In the genomic region with DNA sequence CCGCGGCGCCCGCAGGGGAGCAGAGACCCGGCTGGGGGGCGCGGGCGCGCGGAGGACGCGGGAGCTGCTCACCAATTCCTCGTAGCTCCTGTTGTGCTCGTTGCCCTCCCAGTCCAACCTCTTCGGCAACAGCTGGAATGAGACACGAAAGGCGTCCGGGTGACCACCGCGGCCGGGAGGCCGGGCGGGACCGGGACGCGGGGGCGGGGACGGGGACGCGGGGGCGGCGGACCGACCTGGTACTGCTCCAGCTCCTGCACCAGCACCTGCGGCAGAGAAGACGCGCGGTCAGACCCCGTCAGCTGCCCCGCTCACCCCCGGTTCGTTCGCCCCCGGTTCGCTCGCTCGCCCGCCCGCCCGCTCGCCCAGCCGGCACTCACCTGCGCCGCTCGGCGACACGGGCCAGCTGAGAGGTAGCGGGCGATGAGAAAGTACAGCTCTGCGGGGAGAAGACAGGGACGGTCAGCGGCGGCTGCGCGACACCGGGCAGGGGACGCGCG, we compare ENCODE assay signal across 8 mouse cellular contexts. TPM values are rescaled to one million over a fixed set of nuclear protein-coding genes. Genes with fewer than 3 reads are reported as not detected.
A peak's percentile ranks its signal among the peaks of the same experiment; 100 is the strongest.
DNase-seq lines count a peak whose midpoint lies in the region; ATAC-seq and TF ChIP-seq lines count a peak whose summit lies in the region.

No protein-coding gene starts in this region.

- H3K4me3 ChIP-seq in forebrain, embryonic 13.5 days = peak overlapping the region; percentile 99
- H3K4me3 ChIP-seq in liver, postnatal 0 days (ENCODE audit: low read depth, low read length) = peak overlapping the region; percentile 81

- no peaks in the 10 kb centered on the region for H3K9me3 ChIP-seq in forebrain, embryonic 13.5 days (replicated peaks)
- H3K9me3 ChIP-seq in liver, postnatal 0 days (ENCODE audit: low read length) = no peaks in the 10 kb centered on the region

- peak; percentile 37 for ATAC-seq in forebrain, embryonic 13.5 days
- peak; percentile 42 for ATAC-seq in liver, postnatal 0 days

- peak overlapping the region; percentile 98 for H3K9ac ChIP-seq in forebrain, embryonic 13.5 days
- H3K9ac ChIP-seq in liver, postnatal 0 days (replicated peaks) = peak overlapping the region; percentile 86

- H3K4me2 ChIP-seq in forebrain, embryonic 13.5 days = peak overlapping the region; percentile 71
- peak overlapping the region; percentile 89 for H3K4me2 ChIP-seq in liver, postnatal 0 days (ENCODE audit: low read depth, low read length)

- WGBS in forebrain, embryonic 13.5 days = under 1% methylated on average over 55 of the region's 68 CpGs
- WGBS in liver, postnatal 0 days (ENCODE audit: insufficient replicate concordance) = 1% methylated on average over 16 of the region's 68 CpGs

- H3K4me1 ChIP-seq in forebrain, embryonic 13.5 days = peaks cover 19% of the 10 kb centered on the region
- peaks cover 16% of the 10 kb centered on the region for H3K4me1 ChIP-seq in liver, postnatal 0 days (ENCODE audit: insufficient read depth)

- TF ChIP-seq EP300 in liver, postnatal 0 days (IDR thresholded peaks at IDR 0.05; ENCODE audit: low read depth) = no peak

- H3K27ac ChIP-seq in forebrain, embryonic 13.5 days = peak overlapping the region; percentile 97
- H3K27ac ChIP-seq in liver, postnatal 0 days (ENCODE audit: low read depth) = peak overlapping the region; percentile 96

- peaks cover 38% of the 10 kb centered on the region for H3K36me3 ChIP-seq in forebrain, embryonic 13.5 days (ENCODE audit: poor library complexity, severe bottlenecking)
- peaks cover 15% of the 10 kb centered on the region; the same call in 1 of the 2 replicates for H3K36me3 ChIP-seq in liver, postnatal 0 days (replicated peaks; ENCODE audit: insufficient read depth, low read length)

- H3K27me3 ChIP-seq in forebrain, embryonic 13.5 days = no peaks in the 10 kb centered on the region
- 0 out of 2 replicates have a peak, but pooled peaks cover 3% of the 10 kb centered on the region for H3K27me3 ChIP-seq in liver, postnatal 0 days (ENCODE audit: insufficient read depth, low read length)

- TF ChIP-seq CTCF in liver, postnatal 0 days (IDR thresholded peaks at IDR 0.05; ENCODE audit: low read depth) = no peak

- peak; percentile 47 to 71 for DNase-seq in layer of hippocampus, postnatal 14 days (ENCODE audit: low spot score in 2 of 2)
- no peak for DNase-seq in layer of hippocampus, adult 9-10 months (ENCODE audit: low spot score)
- DNase-seq in adrenal gland, postnatal 25 days = peak; percentile 66
- DNase-seq in kidney, adult 9 months = peak; percentile 76
- peak; percentile 65 for DNase-seq in liver, postnatal 0 days
- peak; percentile 71 for DNase-seq in ovary, postnatal 36 days (ENCODE audit: low spot score)
- no peak for DNase-seq in frontal cortex, postnatal 36 days (ENCODE audit: low spot score in 2 of 2)

RNA-seq across cellular contexts. Expression of a gene that starts 0.5 kb away (rescaled TPM):
- total RNA-seq in layer of hippocampus, postnatal 14 days (2021) = 100 to 1,000 TPM; 119 to 123 TPM
- 80.8 and 101 TPM in 2 replicates for total RNA-seq in adrenal gland, postnatal 25 days (2021)
- polyA plus RNA-seq in forebrain, embryonic 13.5 days (2015; fragmentation: Nextera tagmentation; extraction: Ambion mirVana) = 206 and 236 TPM in 2 replicates
- polyA plus RNA-seq in liver, postnatal 0 days (2015; fragmentation: Nextera tagmentation; extraction: Ambion mirVana) = 12.3 and 12.8 TPM in 2 replicates

RNA-seq across cellular contexts. Expression of a gene that starts 45.7 kb away (rescaled TPM):
- 10 to 100 TPM; 69.3 to 81.1 TPM for total RNA-seq in layer of hippocampus, postnatal 14 days (2021)
- total RNA-seq in adrenal gland, postnatal 25 days (2021) = 234 and 254 TPM in 2 replicates
- polyA plus RNA-seq in forebrain, embryonic 13.5 days (2015; fragmentation: Nextera tagmentation; extraction: Ambion mirVana) = 656 and 774 TPM in 2 replicates
- 109 and 113 TPM in 2 replicates for polyA plus RNA-seq in liver, postnatal 0 days (2015; fragmentation: Nextera tagmentation; extraction: Ambion mirVana)

Comparison
In these comparisons a context has a peak if more than half of its experiments do, and no peak if none do; other contexts are left out.
1. DNase-seq: peak in layer of hippocampus, postnatal 14 days (2 of 2), adrenal gland, postnatal 25 days (single experiment), kidney, adult 9 months (single experiment), liver, postnatal 0 days (single experiment) and ovary, postnatal 36 days (single experiment); none in layer of hippocampus, adult 9-10 months (single experiment) and frontal cortex, postnatal 36 days (0 of 2).